Mouse (Mus musculus) layer of hippocampus, adult 11-12 months (tissue): Measurements from ENCODE around the gene Tcf20.
"Not testable (repeated sequence)": the region's sequence is repeated elsewhere in the genome, so short reads cannot be mapped to it uniquely, and the experiment has no call there.

Experiments
- DNase-seq: peaks from one replicate; pipeline ENCODE4 v3.0.0; 2022; ENCODE audit warnings: low spot score

Tcf20 gene

GRCm38 (mm10) chr15:82806969-82807763, 180.5 kb downstream of the Tcf20 start:
- no peak for DNase-seq

DNA sequence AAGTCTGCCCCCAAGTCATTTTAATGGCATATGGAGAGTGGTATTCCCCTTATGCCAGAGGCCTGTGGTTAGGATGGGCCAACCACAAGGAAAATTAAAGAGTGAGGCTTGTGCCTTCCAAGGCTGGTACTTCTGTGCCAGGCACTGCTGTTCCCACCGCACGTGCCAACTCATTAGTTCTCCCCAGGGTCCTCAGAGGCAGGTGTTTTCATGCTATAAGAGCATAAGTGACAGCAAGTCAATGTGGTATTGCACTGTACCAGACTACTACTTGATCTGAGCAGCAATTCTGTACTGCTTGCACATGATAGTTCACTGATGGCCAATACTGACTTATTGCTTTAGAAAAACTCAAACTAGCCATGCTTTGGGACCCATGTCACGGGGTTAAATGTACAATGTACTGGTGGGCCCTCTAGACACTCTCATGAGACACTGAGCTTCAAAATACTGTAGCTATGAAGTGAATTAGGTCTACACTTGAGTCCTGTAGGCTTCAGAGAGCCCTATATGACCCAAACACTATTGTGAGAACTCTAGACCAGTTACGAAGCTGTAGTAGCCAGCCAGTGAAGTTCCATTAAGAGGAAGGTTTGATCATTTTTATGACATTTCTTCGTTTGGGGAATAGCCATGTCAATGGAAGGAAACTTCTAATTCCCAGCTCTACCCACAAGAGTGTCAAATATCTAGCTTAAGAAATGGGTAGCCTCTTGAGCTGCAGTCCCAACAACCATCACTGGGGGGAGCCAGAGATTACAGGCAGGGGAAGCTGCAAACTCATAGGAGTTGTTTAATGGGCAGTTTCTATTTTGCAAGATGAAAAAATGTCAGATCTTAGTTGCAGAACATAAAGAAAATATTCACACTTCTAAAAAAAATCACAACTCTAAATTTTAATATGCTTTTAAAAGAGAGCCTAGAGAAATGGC, 182.7 kb downstream of the Tcf20 start:
- DNase-seq: peak; percentile 88

DNA sequence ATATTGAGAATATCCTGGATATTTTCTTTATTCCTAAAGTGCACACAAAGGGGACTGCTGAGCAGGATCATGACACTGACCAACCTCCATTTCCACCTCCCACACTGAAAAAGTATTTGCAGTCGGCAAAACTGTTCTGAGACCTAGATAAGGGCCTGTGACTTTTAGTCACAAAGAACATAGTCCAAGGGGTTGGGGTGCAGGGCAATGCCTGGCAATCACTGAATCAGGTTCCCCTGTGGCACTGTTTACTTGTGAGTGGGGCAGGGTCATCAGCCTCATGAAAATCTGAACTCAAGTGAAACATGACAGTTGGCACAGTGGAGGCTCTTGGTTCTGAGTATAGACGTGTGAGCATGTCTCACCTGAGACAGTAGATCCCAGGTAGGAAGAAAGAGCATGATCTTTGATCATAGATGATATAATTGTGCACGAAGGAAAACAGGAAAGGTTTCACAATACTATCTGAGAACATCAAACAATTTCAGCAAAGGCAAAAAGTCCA, 191.7 kb downstream of the Tcf20 start:
- DNase-seq: no peak

DNA sequence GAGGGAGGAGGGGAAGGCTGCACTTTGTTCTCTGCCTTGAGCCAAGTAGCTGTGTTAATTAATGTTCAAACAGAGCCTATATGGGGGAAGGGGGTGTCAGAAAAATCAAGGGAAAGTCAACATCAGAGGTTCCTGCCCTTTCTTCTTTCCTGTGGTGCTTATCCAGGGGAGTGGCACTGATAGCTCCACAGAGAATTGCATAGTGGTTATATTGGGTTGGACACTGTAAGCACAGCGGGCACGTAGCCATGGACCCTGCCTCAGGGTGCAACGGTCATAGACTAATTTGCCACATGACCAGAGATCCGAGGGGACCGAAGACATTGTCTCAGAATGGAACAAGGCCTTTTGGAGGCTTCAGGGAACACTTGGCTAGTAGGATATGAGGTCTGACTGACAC, 193.4 kb downstream of the Tcf20 start, which contains the start of gene Cyp2d26:
Cyp2d26 (minus strand) TSS at position 18 of the 400 bp plus-strand sequence.
- no peak for DNase-seq

- no peak for DNase-seq
These were observed 193.8 kb downstream of the Tcf20 start for GRCm38 (mm10) chr15:82793868-82794267.

DNA sequence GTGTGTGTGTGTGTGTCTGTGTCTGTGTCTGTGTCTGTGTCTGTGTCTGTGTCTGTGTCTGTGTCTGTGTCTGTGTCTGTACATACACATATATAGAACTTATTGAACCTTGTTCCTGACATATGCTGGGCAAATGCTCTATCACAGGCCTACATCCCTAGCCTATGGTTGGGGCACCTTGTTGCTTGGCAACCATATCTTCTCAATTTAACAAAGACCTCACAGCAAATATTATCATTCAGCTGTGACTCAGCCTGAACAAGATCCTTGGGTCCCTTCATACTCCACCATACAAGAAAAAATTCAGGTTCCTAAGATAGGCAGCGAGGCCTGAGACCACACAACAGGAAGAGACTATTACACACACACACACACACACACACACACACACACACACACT, 194.2 kb downstream of the Tcf20 start:
- DNase-seq: no peak

DNA sequence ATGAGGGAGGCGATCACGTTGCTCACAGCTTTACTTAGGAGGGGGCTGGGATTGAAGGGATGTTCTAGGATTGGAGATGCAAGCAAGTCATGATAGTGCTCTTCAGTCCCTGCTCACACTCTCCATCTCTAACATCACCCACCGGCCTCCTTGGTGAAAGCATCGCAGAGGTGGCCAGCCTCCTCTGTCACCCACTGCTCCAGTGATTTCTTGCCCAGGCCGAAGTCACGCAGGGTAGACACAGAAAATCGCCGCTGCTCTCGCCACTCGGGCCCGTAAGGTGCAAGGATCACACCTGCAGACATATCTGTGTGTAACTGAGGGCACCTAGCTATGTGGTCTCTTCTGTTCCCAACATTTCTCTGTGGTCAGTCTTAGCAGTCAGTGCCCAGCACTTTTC, 195.1 kb downstream of the Tcf20 start:
- no peak for DNase-seq

DNA sequence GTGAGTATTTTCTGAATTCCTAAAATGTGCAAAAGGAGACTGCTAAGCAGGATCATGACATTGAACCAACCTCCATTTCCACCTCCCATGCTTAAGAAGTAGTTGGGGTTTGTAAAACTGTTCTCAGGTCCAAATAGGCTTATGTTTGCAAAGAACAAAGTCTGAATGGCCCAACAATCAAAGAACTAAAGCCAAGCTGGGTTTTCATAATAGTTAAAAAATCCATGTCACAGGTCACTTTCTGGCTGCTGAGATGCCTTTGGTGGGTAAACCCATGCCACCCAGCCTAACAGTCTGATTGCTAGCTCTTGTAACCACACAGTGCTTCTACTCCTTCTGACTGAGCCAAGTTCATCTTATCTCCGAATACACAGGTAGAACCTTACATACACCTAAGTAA, 203.1 kb downstream of the Tcf20 start:
- no peak for DNase-seq

GRCm38 (mm10) chr15:82783800-82784199, 203.9 kb downstream of the Tcf20 start:
- DNase-seq: no peak

DNA sequence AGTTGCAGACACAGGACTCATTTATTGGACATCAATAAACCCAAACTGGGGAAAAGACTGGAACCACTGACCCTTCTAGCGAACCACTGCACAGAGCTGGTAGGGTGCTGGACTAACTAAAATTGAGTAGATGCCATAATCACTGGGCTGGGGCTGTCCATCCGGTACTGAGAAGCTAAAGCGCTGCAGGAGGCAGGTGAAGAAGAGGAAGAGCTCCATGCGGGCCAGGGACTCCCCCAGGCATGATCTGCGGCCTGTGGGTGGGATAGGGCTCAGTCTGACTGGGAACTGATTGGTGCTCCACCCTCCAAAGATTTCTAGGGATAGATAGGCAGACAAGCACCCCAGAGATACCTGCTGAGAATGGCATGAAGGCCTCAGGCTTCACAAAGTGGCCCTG, 209.8 kb downstream of the Tcf20 start:
- DNase-seq: not testable (repeated sequence)

- DNase-seq: no peak
These were observed 221.7 kb downstream of the Tcf20 start for GRCm38 (mm10) chr15:82765943-82766342.

GRCm38 (mm10) chr15:82764881-82765280, 222.8 kb downstream of the Tcf20 start:
- DNase-seq: no peak

DNA sequence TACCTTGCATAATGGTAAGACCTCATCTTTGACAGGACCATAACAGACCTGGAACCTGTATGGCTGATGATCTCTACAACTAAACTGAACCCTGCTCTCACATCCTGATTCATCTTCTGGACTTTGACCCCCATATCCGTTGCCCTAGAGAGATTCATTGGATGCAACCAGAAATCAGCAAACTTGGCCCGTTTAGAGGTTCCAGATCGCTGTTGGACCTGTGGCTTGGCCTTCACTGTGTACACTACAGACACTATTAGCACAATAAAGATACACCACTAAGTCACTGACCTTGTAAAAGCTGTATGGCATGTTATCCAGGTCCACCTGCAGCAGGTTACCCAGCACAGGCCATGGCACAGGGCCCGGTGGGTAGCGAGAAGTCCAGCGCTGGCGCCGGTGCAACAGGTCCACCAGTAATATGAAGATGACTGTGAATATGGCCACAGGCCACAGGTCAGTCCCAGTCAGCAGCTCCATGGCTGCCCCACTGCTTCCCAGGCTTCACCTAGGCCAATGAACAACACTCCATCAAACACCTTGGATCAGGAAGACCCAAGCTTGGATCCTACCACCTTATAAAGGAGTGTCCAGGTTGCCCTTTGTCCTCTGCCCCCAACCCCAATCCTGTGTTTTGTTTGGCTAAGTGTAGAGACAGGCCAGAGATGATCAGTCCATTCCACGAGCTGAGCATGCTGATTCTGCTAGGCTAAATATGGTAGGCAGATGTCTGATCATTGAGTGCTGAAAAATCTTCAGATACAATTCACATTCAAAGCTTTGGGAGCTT, 223.8 kb downstream of the Tcf20 start, which contains the start of gene Cyp2d40:
Cyp2d40 (minus strand) TSS at position 553 of the 790 bp plus-strand sequence.
- no peak for DNase-seq
